Mouse (Mus musculus) ES-CJ7 (cell line): ENCODE data around the gene Emb.

Experiments
- DNase-seq: peaks from one replicate; pipeline ENCODE4 v3.0.0; 2011; ENCODE audit warnings: low read depth, low spot score

The Emb gene

DNA sequence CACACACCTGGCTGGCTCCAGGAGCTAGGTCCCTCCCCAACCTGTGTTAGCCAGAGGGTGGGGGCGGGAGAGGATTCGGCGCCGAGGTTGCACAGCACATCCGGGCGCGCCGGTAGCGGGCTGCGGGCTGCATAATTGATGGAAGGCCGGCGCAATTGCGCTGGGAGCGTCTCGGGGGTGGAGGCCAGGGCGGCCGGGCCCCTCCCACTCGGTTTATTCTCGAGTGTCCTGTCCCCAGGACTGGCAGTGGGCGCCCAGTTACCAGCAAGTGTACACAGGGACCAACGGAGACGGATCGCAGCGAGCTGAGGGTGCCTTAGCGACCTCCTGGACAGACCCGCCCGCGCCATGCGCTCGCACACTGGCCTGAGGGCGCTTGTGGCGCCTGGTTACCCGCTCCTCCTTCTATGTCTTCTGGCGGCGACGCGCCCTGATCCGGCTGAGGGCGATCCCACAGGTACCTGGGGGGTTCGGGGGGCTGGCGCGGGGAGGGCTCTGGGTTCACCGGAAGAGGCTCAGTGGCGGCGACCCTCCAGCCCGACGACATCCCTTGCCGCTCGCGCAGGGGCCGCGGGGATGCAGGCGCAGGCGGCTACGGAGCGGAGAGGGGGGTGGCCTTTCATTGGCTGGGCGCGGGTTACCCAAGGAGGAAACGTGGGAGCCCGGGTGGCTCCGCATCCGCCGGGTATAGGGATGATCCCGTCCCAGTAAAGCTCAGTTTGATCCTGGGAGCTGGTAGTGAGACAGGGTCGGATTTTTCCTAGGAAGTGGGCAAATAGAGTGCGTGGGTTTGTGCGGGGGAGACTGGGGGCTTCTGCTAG, 12.4 kb downstream of the Emb start, which contains the start of gene Gm17509:
Gene Gm17509, minus strand, starts transcription at position 575 of the 821 bp plus-strand sequence.
- peak; percentile 76 for DNase-seq

DNA sequence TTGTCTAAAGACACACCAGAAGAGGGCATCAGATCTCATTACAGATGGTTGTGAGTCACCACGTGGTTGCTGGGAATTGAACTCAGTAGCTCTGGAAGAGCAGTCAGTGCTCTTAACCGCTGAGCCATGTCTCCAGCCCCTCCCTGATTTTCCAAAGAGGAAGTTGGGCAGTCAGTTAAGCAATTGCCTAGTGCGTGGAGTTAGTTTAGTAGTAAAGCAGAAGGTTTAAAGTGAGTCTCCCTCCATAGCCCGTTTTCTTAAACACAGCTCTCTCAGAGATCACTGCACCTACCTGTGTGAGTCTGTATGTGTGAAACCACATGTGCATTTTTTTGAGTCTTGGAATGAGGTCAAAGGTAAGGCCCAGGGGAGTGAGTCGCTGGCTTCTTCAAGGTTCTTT, 14.8 kb downstream of the Emb start:
- no peak for DNase-seq

DNA sequence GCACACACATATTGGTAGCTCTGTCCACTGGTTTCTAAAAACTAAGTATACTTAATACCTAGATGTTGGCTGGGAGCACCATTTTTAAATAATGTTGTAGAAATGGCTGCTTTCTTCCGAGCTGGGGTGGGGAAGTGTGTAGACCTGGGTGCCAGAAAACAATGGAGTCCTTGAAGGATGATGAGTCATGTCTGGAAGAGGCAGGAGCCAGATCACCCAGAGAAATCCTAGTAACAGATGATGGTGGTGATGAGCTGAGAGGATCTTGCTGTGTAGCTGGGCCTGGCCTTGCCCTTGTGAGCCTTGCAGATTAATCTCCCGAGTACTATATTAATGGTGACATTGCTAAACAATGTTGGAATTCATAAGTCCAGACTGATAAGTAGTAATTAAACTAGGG, 16.6 kb downstream of the Emb start:
- DNase-seq: no peak

DNA sequence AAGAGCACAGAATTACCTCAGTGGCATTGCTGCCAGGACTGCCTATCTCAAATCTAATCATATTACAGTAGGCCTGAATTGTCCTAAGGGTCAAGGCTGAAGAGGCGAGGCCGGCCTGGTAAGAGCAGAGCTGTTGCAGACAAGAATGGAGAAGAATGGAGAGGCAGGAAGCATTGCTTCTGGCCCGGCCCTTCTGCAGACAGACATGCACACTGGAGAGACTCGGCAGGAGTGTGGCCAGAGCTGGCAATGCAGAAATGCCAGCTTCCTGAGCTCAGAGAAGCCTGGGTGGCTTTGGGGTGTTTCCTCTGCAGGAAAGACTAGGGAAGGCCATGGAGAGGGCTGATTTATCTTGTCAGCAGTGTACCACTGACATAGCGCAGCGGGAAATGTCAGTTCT, 17.2 kb downstream of the Emb start:
- no peak for DNase-seq

DNA sequence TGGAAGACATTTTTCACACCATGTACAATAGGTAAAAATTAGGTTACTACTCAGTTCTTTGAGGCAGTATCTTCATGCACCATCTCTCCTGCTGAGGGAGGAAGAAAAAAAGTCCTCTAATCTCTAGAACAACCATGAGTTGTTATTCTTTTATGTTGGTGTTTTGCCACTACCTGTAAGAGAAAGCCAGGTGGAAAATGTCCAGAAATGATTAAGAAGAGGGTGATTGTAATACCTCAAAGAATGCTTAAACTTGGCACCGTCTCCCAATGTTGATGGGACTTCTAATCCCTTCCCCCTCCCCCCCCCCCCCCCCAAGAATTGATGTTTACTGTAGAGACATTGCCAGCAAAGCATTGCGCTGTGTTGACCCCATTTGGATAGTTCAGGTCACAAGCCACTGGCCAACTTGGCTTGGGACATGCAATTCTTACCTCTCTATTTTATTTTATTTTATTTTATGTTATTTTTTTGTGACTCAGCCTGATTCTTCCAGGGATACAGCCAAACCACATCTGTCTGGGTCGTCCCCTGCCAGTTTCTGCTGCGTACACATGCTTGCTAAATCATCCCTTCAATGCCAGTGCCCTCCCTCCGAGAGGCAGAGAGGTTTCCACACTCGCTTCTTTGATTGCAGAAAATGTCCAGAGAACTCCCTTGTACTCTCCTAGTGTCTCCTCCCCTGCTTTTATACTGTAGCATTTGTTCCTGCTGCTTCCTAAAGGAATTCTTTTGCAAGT, 22.2 kb downstream of the Emb start:
- DNase-seq: no peak

DNA sequence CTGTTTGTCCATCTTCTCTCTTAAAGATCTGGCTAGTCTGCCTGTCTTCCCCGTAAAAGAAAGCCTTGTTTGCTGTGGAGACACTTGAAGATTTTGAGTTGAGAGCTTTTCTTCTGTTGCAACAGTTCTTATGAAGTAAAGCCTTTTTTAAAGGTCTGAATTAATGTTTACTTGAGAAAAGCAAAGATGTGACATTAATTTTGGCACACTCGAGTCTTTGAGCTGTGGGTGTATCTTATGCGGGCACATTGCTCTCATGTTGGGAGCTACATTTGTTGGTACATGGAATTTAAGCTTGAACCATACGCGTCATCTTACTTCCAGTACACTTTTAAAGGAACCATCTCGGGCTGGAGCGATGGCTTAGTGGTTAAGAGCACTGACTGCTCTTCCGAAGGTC, 25.5 kb downstream of the Emb start:
- DNase-seq: no peak

DNA sequence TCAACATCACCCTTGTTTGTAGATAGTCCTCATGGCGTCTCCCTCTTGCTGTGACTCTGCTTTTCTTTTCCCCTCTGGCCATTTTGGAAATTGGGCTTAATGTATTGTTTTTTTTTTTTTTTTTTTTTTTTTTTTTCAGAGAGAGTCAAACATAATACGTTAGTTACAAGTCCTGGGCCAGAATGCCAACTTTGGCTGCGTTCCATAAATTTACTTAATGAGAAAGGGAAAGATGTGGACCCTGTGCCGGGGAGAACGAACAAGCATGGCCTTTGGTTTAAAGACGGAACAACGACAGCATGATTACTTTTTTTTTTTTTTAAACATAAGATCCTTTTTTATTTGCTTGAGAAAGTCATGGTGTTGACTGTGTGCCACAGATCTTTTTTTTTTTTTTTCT, 26.1 kb downstream of the Emb start:
- DNase-seq: no peak

DNA sequence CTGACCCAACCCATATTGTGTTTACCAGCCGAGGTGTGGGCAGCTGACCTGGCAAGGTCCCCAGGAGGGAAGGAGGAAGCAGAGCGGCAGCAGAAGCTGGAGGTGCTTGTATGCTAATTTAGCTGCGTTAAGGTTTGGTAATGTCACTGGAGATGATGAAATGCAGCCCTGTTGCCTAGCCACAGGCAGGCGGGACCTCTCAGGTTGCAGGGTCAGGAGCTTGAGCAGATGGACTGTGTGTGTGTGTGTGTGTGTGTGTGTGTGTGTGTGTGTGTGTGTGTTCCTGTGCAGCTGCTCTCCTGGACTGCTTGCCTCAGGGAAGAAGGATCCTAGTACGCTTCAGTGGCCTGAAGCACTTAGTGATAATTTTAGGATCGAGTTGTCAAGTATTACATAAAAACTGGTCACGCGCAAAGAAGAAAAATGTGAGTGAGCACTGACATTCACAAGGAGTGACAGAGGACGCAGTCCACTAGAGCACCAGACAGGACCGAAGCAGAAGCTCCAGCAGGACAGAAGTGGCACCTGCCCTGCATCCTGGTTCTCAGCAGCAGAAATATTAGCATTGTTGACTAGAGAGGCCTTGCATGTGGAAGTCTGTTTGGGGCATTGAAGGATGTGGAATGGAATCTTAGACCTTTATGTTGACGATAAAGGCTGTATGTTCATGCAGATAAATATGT, 27.3 kb downstream of the Emb start:
- DNase-seq: peak; percentile 46

DNA sequence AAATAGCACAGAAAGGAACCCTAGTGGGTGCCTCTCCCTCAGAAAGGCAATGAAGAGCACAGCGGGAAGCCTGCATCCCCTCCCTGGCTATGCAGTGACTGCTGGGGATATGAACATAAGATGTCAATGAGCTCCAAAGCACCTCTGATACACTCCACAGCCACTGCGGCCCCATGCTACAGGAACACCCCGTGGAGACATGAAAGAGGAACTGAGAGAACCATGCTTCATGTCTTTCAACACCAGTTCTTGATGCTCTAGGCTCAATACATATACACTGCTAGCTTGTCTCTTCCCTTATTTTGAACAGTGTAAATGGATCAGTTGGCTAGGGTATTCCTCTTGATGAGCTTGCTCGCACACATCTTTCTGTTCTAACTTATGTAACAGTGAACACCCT, 28.8 kb downstream of the Emb start:
- DNase-seq: no peak

DNA sequence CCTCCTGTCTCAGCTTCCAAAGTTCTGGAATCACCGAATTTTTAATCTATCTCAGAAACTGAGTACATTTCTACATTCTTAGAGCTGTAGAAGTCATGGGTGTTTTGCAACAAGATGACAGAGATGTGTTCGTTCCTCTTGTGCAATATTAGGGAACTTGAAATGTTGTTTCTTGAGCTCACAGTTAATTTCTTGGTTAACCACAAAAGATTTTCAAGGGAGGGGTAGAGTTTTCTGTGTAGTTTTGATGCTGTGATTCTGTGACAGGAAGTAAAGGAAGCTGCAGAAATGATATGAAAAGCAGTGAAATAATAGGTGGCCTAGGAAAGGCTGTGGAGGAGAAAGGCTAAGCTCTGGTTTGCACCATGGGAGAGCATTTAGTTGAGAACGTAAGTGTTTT, 33.7 kb downstream of the Emb start:
- no peak for DNase-seq

DNA sequence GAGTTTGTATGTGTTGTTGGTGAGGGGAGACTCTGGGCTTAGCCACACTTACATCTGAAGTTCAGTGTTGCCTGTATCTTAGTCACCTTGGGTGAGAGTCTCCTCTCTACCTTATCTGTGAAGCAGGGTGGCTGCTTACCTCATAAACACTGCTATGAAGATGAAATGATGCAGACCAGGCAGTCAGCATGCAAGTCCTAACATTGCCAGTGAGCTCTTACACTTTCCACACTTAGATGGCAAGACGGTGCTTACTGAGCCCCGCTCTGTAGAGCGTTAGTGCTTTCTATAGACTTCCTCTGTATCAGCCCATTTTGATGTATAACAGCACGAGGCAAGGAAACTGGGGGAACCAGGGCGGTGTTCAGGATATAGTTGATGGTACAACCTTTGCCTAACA, 34.3 kb downstream of the Emb start:
- DNase-seq: no peak

DNA sequence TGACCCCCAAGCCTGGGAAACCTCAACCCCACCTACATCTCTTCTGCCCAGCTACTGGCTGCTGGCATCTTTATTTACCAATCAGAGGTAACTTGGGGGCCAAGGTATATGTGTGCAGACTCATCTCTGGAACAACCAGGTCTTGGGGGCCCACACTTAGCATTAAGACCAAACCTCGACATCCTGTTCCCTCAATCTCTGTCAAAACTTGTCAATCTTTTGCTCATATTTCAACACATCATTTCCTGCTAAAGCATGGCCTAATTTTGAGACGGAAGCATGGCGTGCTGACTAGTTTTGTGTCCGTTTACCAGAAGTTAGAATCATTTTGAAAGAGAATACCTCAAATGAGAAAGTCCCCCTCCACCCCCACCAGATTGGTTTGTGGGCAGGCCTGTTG, 52.4 kb downstream of the Emb start:
- DNase-seq: no peak

DNA sequence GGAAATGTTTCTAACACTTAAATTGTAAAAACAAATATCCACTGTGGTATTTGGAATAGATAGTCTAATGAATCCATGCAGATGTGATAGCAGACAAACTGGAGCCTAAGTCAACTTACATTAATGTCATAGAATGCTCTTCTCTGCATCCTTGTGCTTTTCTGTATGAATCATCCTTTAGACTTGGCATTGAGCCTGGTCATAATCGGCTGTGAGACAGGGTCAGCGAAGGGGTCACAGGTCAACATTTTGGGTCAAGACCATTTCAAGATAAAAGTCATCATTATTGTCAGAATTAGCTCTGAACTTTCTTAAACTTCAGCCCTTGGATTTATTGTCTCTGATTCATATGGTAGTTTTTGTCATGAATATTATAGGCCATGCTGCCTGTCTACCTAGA, 57.8 kb downstream of the Emb start:
- no peak for DNase-seq

DNA sequence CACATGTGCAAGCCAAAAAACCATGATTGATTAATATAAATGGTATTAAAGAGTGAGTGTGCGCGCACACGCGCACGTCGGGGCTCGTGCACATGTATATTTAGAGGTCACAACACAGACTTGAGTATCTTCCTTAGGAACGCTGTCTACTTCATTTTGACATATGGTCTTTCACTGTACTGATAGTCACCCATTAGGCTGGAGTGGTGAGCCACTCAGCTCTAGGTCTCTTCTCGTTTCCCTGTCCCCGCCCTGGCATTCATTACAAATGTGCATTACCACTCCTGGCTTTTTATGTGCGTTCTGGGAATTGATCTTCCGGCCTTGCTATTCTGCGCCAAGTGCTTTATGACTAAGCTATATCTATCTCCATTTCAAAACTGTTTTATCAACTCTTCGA, 59.6 kb downstream of the Emb start:
- no peak for DNase-seq

DNA sequence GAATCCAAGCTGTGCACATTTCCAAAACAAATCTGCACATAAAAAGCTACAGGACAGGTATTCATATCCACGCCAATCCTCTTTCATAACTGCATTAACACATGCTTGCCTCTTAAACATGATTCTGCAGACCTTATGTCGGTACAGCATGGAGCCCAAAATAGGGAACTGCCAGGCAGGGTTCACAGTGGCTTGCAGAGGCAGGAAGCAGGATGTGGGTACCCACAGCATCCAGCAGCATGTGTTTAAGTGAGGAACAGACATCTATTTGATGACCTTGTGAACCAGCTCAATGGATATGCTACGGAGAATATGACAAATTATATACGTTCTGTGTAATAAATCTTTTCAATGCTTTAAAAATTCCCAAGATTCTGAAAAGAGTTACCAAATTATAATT, 75.7 kb downstream of the Emb start:
- DNase-seq: no peak

DNA sequence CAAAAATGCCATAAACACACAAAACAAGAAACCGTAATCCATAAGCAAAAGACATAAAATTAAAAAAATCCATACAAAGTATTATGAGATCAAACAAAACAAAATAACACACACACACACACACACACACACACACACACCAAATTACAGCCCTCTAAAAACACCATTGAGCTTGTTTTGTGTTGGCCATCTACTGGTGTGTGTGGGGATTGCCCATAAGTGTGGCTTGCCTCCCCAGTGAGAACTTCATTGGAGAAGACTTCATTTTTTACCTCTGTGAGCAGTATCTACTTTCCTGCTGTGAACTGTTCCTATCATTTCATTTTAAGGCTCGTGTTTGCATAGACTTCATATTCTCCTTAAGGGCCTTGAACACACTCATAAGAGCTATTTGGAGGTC, 78.6 kb downstream of the Emb start:
- peak; percentile 19 for DNase-seq

DNA sequence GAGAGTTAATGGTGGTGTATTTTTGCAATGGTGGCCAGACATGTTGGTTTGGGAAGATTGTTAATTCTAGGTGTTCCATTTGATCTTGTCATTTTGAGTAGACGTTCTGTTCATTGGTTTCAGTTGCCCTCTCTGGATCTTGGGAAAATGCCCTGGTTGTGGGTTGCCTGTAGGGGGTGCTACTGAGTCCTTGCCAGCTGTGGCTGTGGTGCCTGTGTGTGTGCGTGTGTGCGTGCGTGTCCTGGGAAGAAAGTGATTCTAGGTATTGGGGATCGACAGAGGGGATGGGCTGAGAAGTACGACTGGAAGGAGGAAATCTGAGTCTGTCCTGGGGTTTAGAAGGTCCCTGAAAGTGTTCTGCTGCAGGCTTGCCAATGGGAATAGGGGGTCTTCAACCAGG, 79.1 kb downstream of the Emb start:
- DNase-seq: peak; percentile 48

DNA sequence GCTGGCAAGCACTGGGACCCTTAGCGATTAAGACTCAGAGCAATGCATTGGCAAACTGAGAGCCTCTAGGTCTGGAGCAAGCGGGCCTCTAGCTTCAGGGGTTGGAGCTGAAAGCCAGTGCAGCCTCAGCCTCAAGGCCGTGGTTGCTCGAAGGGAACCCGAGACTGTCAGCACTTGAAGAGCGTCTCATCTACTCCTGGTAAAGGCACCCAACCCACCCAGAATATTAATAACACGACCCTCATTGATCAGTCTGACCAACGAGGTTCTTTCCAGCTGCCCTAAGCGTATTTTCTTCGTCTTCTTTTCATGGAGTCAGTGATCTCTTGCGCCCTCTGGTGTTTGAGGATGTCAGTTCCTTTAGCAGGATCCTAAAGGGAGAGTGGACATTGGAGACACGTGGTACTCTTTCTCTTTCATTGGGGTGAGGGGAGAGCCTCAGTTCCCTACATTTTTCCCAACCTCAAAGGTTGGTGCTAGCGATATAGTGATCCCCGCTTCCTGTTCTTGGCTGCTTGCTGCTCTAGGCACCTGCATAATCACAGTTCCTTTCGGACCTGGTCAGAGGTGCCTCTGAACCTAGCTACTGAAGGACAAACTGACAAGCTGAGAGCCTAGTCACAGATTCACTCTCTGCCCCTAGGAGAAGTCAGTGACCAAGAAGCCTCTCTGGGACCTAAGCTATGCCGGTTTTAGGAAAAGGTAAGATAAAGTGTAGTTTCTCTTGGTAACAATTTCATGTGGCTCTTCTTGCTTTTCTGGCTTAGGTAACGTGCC, 81.3 kb downstream of the Emb start:
- DNase-seq: peak; percentile 83

DNA sequence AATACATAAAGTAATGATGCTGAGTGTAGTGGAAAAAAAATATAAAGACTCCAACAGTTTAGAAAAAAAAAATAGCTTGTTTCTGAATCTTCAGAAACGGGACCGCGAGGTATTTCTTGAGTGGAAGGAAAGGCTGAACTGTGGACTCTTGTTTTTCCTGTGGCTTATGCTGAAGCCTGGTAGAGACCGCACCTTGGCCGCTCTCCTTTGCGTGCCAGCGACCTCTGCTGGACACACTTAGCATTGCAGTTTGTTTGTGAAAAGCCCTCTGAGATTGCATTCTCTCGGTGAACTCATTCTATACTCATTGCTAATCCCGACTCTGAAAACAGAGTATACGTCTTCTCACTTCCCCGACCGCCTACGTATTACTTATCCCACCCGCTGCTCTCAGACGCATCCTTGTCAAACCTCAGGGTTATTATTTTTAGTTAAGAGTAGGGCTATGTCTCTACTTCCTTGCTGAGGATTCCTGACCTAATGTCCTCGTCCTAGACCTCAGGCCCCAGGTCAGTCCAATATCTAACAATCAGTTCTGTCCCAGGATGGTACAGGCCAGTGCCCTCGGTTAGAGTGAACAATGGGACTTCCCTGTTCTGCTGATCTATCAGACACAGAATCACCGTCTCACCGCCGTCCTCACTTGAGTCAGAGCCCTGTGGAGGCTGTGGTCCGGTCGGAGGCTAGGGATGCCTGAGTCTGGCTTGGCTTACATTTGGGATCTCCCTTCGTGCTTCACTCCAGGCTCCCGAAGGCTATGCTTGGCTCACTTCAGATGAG, 103.3 kb downstream of the Emb start:
- peak; percentile 74 for DNase-seq
